Mouse (Mus musculus): ENCODE measurements around the gene Coro1c. TPM values are rescaled to one million over a fixed set of nuclear protein-coding genes. Genes with fewer than 3 reads are reported as not detected.

Gene Coro1c
- polyA plus RNA-seq, 1 experiment: 194 TPM

GRCm38 (mm10) chr5:113889181-113889906 is 19.2 kb downstream of the Coro1c start:
- TF ChIP-seq CTCF (IDR thresholded peaks at IDR 0.05; ENCODE audit: low read depth, low read length) (no peak), POLR2A (IDR thresholded peaks at IDR 0.05; ENCODE audit: borderline replicate concordance, low read depth, low read length) (no peak)
- no peak overlapping the region for H3K27ac ChIP-seq (ENCODE audit: insufficient read depth, low read depth, low read length)

GRCm38 (mm10) chr5:113888186-113888795 is 20.3 kb downstream of the Coro1c start:
- TF ChIP-seq POLR2A (IDR thresholded peaks at IDR 0.05; ENCODE audit: borderline replicate concordance, low read depth, low read length) (no peak), CTCF (IDR thresholded peaks at IDR 0.05; ENCODE audit: low read depth, low read length) (no peak)
- Histone ChIP-seq H3K4me1 (ENCODE audit: control insufficient read depth, insufficient read depth, low read length) (peaks cover 20% of the 10 kb centered on the region), H3K4me3 (ENCODE audit: insufficient read depth, low read length) (no peak overlapping the region), H3K27ac (ENCODE audit: insufficient read depth, low read depth, low read length) (no peak overlapping the region)

More at GRCm38 (mm10) chr5:113889181-113889906, 19.2 kb downstream of the Coro1c start:
- Histone ChIP-seq H3K4me3 (ENCODE audit: insufficient read depth, low read length) (no peak overlapping the region), H3K4me1 (ENCODE audit: control insufficient read depth, insufficient read depth, low read length) (peaks cover 10% of the 10 kb centered on the region)

- no peak overlapping the region for H3K4me3 ChIP-seq (ENCODE audit: insufficient read depth, low read length)
- H3K4me1 ChIP-seq (ENCODE audit: control insufficient read depth, insufficient read depth, low read length): peaks cover 26% of the 10 kb centered on the region
- no peak overlapping the region for H3K27ac ChIP-seq (ENCODE audit: insufficient read depth, low read depth, low read length)
- TF ChIP-seq CTCF (IDR thresholded peaks at IDR 0.05; ENCODE audit: low read depth, low read length) (no peak), POLR2A (IDR thresholded peaks at IDR 0.05; ENCODE audit: borderline replicate concordance, low read depth, low read length) (no peak)
These were observed 21.4 kb downstream of the Coro1c start for GRCm38 (mm10) chr5:113887132-113887531.

- Histone ChIP-seq H3K4me3 (ENCODE audit: insufficient read depth, low read length) (no peak overlapping the region), H3K4me1 (ENCODE audit: control insufficient read depth, insufficient read depth, low read length) (peaks cover 26% of the 10 kb centered on the region), H3K27ac (ENCODE audit: insufficient read depth, low read depth, low read length) (no peak overlapping the region)
- TF ChIP-seq CTCF (IDR thresholded peaks at IDR 0.05; ENCODE audit: low read depth, low read length): no peak
- TF ChIP-seq POLR2A (IDR thresholded peaks at IDR 0.05; ENCODE audit: borderline replicate concordance, low read depth, low read length): no peak
These were observed 22.9 kb downstream of the Coro1c start for GRCm38 (mm10) chr5:113885623-113886022.

- Histone ChIP-seq H3K4me3 (ENCODE audit: insufficient read depth, low read length) (no peak overlapping the region), H3K27ac (ENCODE audit: insufficient read depth, low read depth, low read length) (no peak overlapping the region), H3K4me1 (ENCODE audit: control insufficient read depth, insufficient read depth, low read length) (peaks cover 26% of the 10 kb centered on the region)
- TF ChIP-seq POLR2A (IDR thresholded peaks at IDR 0.05; ENCODE audit: borderline replicate concordance, low read depth, low read length) (no peak), CTCF (IDR thresholded peaks at IDR 0.05; ENCODE audit: low read depth, low read length) (no peak)
These were observed 23.8 kb downstream of the Coro1c start for GRCm38 (mm10) chr5:113884750-113885149.

- Histone ChIP-seq H3K4me1 (ENCODE audit: control insufficient read depth, insufficient read depth, low read length) (peaks cover 26% of the 10 kb centered on the region), H3K4me3 (ENCODE audit: insufficient read depth, low read length) (no peak overlapping the region), H3K27ac (ENCODE audit: insufficient read depth, low read depth, low read length) (no peak overlapping the region)
- no peak for TF ChIP-seq POLR2A (IDR thresholded peaks at IDR 0.05; ENCODE audit: borderline replicate concordance, low read depth, low read length)
These were observed 25.2 kb downstream of the Coro1c start for GRCm38 (mm10) chr5:113883384-113883771.

- peaks cover 26% of the 10 kb centered on the region for H3K4me1 ChIP-seq (ENCODE audit: control insufficient read depth, insufficient read depth, low read length)
- TF ChIP-seq POLR2A (IDR thresholded peaks at IDR 0.05; ENCODE audit: borderline replicate concordance, low read depth, low read length) (no peak), CTCF (IDR thresholded peaks at IDR 0.05; ENCODE audit: low read depth, low read length) (no peak)
- H3K4me3 ChIP-seq (ENCODE audit: insufficient read depth, low read length): no peak overlapping the region
- no peak overlapping the region for H3K27ac ChIP-seq (ENCODE audit: insufficient read depth, low read depth, low read length)
These were observed 25.8 kb downstream of the Coro1c start for GRCm38 (mm10) chr5:113882566-113883383.

- Histone ChIP-seq H3K4me1 (ENCODE audit: control insufficient read depth, insufficient read depth, low read length) (peaks cover 29% of the 10 kb centered on the region), H3K4me3 (ENCODE audit: insufficient read depth, low read length) (no peak overlapping the region), H3K27ac (ENCODE audit: insufficient read depth, low read depth, low read length) (no peak overlapping the region)
- TF ChIP-seq POLR2A (IDR thresholded peaks at IDR 0.05; ENCODE audit: borderline replicate concordance, low read depth, low read length) (no peak), CTCF (IDR thresholded peaks at IDR 0.05; ENCODE audit: low read depth, low read length) (no peak)
These were observed 27.4 kb downstream of the Coro1c start for GRCm38 (mm10) chr5:113881136-113881535.

GRCm38 (mm10) chr5:113878943-113879617 is 29.5 kb downstream of the Coro1c start:
- Histone ChIP-seq H3K27ac (ENCODE audit: insufficient read depth, low read depth, low read length) (no peak overlapping the region), H3K4me3 (ENCODE audit: insufficient read depth, low read length) (no peak overlapping the region), H3K4me1 (ENCODE audit: control insufficient read depth, insufficient read depth, low read length) (peaks cover 35% of the 10 kb centered on the region)
- TF ChIP-seq POLR2A (IDR thresholded peaks at IDR 0.05; ENCODE audit: borderline replicate concordance, low read depth, low read length) (no peak), CTCF (IDR thresholded peaks at IDR 0.05; ENCODE audit: low read depth, low read length) (no peak)

Data from bone marrow macrophage, adult 2 months (primary cell).